ENCODE assay signal across 8 mouse cellular contexts in genomic region chr4:132930784-132931183, GRCm38 (mm10). TPM values are rescaled to one million over a fixed set of nuclear protein-coding genes. Genes with fewer than 3 reads are reported as not detected.
A peak's percentile ranks its signal among the peaks of the same experiment; 100 is the strongest.
DNase-seq lines count a peak whose midpoint lies in the region; ATAC-seq and TF ChIP-seq lines count a peak whose summit lies in the region.

No protein-coding gene starts in this region.

- H3K4me3 ChIP-seq in intestine, postnatal 0 days (ENCODE audit: low read depth, low read length), result no peak overlapping the region
- H3K4me3 ChIP-seq in intestine, embryonic 15.5 days (replicated peaks), result no peak overlapping the region
- H3K4me3 ChIP-seq in MEL (ENCODE audit: control insufficient read depth in 1 of 2, insufficient read depth in 1 of 2, low read depth in 2 of 2, low read length in 2 of 2), result no peak overlapping the region

- peak; percentile 95 for TF ChIP-seq RAD21 in MEL (IDR thresholded peaks at IDR 0.05; ENCODE audit: low read depth, low read length)

- TF ChIP-seq EP300 in MEL (IDR thresholded peaks at IDR 0.05; ENCODE audit: low read depth in 1 of 2, low read length in 2 of 2), result no peak

- no peaks in the 10 kb centered on the region for H3K79me2 ChIP-seq in MEL (ENCODE audit: control insufficient read depth, insufficient read depth, low read length, poor library complexity)

- H3K27me3 ChIP-seq in intestine, postnatal 0 days (replicated peaks; ENCODE audit: control insufficient read depth, insufficient read depth, low read length), result no peaks in the 10 kb centered on the region
- H3K27me3 ChIP-seq in intestine, embryonic 15.5 days (replicated peaks), result no peaks in the 10 kb centered on the region; the same call in 1 of the 2 replicates
- H3K27me3 ChIP-seq in MEL (ENCODE audit: control insufficient read depth in 1 of 2, insufficient read depth in 2 of 2, low read length in 2 of 2), result peaks cover 15 to 16% of the 10 kb centered on the region in 2 experiments

- TF ChIP-seq CTCF in intestine, postnatal 0 days (IDR thresholded peaks at IDR 0.05; ENCODE audit: low read depth), result peak; percentile 83
- TF ChIP-seq CTCF in MEL (IDR thresholded peaks at IDR 0.05 in 2 of 3, conservative IDR thresholded peaks at IDR 0.05 in 1 of 3; ENCODE audit: control insufficient read depth in 1 of 3, insufficient read depth in 1 of 3, low read depth in 2 of 3, low read length in 3 of 3, poor library complexity in 1 of 3, severe bottlenecking in 1 of 3), result peak; percentile 71 to 90 (median 71)

- H3K27ac ChIP-seq in intestine, postnatal 0 days (ENCODE audit: low read depth, low read length), result no peak overlapping the region
- H3K27ac ChIP-seq in intestine, embryonic 15.5 days, result no peak overlapping the region
- no peak overlapping the region for H3K27ac ChIP-seq in MEL (ENCODE audit: control insufficient read depth, low read depth, low read length)

- peak; percentile 75 to 78 for DNase-seq in B cell, adult 2 months
- peak; percentile 81 for DNase-seq in MEL (ENCODE audit: low read depth, low spot score)
- peak; percentile 43 to 75 for DNase-seq in cerebellum, postnatal 25 days
- peak; percentile 51 to 79 for DNase-seq in kidney, postnatal 36 days
- peak; percentile 36 for DNase-seq in skeletal muscle tissue, adult 2 months (ENCODE audit: low read depth, low spot score)
- DNase-seq in frontal cortex, postnatal 10 days (ENCODE audit: low spot score in 2 of 2), result no peak

- WGBS in intestine, postnatal 0 days, result 10% methylated on average over 8 of the region's 8 CpGs
- WGBS in intestine, embryonic 15.5 days, result 9% methylated on average over 8 of the region's 8 CpGs

- H3K9me3 ChIP-seq in intestine, postnatal 0 days (ENCODE audit: control insufficient read depth), result no peaks in the 10 kb centered on the region
- H3K9me3 ChIP-seq in intestine, embryonic 15.5 days, result no peaks in the 10 kb centered on the region
- no peaks in the 10 kb centered on the region for H3K9me3 ChIP-seq in MEL (replicated peaks; ENCODE audit: insufficient read depth, low read length)

- no peak overlapping the region for H3K4me2 ChIP-seq in intestine, postnatal 0 days (replicated peaks; ENCODE audit: low read depth)
- no peak overlapping the region for H3K4me2 ChIP-seq in intestine, embryonic 15.5 days (replicated peaks)

- no peak for ATAC-seq in intestine, postnatal 0 days
- no peak for ATAC-seq in intestine, embryonic 15.5 days

- no peaks in the 10 kb centered on the region for H3K4me1 ChIP-seq in intestine, postnatal 0 days (replicated peaks; ENCODE audit: control insufficient read depth, insufficient read depth, low read length)
- H3K4me1 ChIP-seq in intestine, embryonic 15.5 days (replicated peaks), result 0 out of 2 replicates have a peak, but pooled peaks cover 5% of the 10 kb centered on the region
- H3K4me1 ChIP-seq in MEL (ENCODE audit: control insufficient read depth in 1 of 2, insufficient read depth in 2 of 2, low read length in 2 of 2), result no peaks in the 10 kb centered on the region

- no peak overlapping the region for H3K9ac ChIP-seq in intestine, postnatal 0 days (ENCODE audit: low read depth, low read length)
- H3K9ac ChIP-seq in intestine, embryonic 15.5 days, result no peak overlapping the region
- H3K9ac ChIP-seq in MEL (ENCODE audit: control insufficient read depth, low read depth, low read length, poor library complexity, severe bottlenecking), result no peak overlapping the region

- TF ChIP-seq POLR2A in MEL (IDR thresholded peaks at IDR 0.05; ENCODE audit: control insufficient read depth in 1 of 2, insufficient read depth in 1 of 2, low read depth in 1 of 2, low read length in 2 of 2, poor library complexity in 1 of 2), result no peak

- H3K36me3 ChIP-seq in intestine, postnatal 0 days (ENCODE audit: control insufficient read depth, insufficient read depth), result no peaks in the 10 kb centered on the region
- H3K36me3 ChIP-seq in intestine, embryonic 15.5 days, result no peaks in the 10 kb centered on the region
- no peaks in the 10 kb centered on the region for H3K36me3 ChIP-seq in MEL (ENCODE audit: control insufficient read depth in 1 of 2, insufficient read depth in 2 of 2, low read length in 2 of 2)

TF ChIP-seq in MEL, 35 proteins besides CTCF, POLR2A, EP300 and RAD21:
- no peak for TF ChIP-seq MAX (IDR thresholded peaks at IDR 0.05; ENCODE audit: low read length)
- no peak for TF ChIP-seq GATA1 (IDR thresholded peaks at IDR 0.05; ENCODE audit: low read depth, low read length)
- TF ChIP-seq MXI1 (IDR thresholded peaks at IDR 0.05; ENCODE audit: low read depth, low read length), result no peak
- no peak for TF ChIP-seq ZKSCAN1 (IDR thresholded peaks at IDR 0.05; ENCODE audit: low read depth, low read length)
- TF ChIP-seq HCFC1 (IDR thresholded peaks at IDR 0.05; ENCODE audit: low read depth, low read length), result no peak
- no peak for TF ChIP-seq MYB (IDR thresholded peaks at IDR 0.05; ENCODE audit: low read depth, low read length)
- no peak for TF ChIP-seq TBP (IDR thresholded peaks at IDR 0.05; ENCODE audit: low read depth, low read length)
- no peak for TF ChIP-seq POLR2AphosphoS5 (IDR thresholded peaks at IDR 0.05; ENCODE audit: borderline replicate concordance, low read depth, low read length)
- no peak for TF ChIP-seq CHD1 (IDR thresholded peaks at IDR 0.05; ENCODE audit: low read depth, low read length)
- TF ChIP-seq MYC (IDR thresholded peaks at IDR 0.05; ENCODE audit: low read depth, low read length), result no peak
- TF ChIP-seq ETS1 (IDR thresholded peaks at IDR 0.05; ENCODE audit: low read depth, low read length), result no peak
- TF ChIP-seq BHLHE40 (IDR thresholded peaks at IDR 0.05; ENCODE audit: borderline replicate concordance, low read depth, low read length), result no peak
- no peak for TF ChIP-seq ELF1 (IDR thresholded peaks at IDR 0.05; ENCODE audit: low read depth, low read length)
- TF ChIP-seq NRF1 (IDR thresholded peaks at IDR 0.05; ENCODE audit: insufficient read depth, low read depth, low read length, poor library complexity, severe bottlenecking), result no peak
- TF ChIP-seq KAT2A (conservative IDR thresholded peaks at IDR 0.05; ENCODE audit: low read depth, low read length), result no peak
- 0 out of 2 replicates have a peak, but pooled peaks have one; percentile 36 for TF ChIP-seq JUND (IDR thresholded peaks at IDR 0.05; ENCODE audit: low read depth, low read length)
- TF ChIP-seq ZNF384 (IDR thresholded peaks at IDR 0.05; ENCODE audit: low read depth, low read length), result 0 out of 2 replicates have a peak, but pooled peaks have one; percentile 8
- no peak for TF ChIP-seq RCOR1 (IDR thresholded peaks at IDR 0.05; ENCODE audit: low read depth, low read length)
- TF ChIP-seq GABPA (IDR thresholded peaks at IDR 0.05; ENCODE audit: low read depth, low read length), result no peak
- no peak for TF ChIP-seq TAL1 (IDR thresholded peaks at IDR 0.05; ENCODE audit: low read length)
- no peak for TF ChIP-seq POLR2AphosphoS2 (IDR thresholded peaks at IDR 0.05; ENCODE audit: low read length)
- TF ChIP-seq USF1 (IDR thresholded peaks at IDR 0.05; ENCODE audit: low read depth, low read length), result no peak
- TF ChIP-seq UBTF (IDR thresholded peaks at IDR 0.05; ENCODE audit: borderline replicate concordance, insufficient read depth, low read depth, low read length), result no peak
- TF ChIP-seq ZC3H11A (IDR thresholded peaks at IDR 0.05; ENCODE audit: low read depth, low read length), result peak; percentile 73
- TF ChIP-seq USF2 (IDR thresholded peaks at IDR 0.05; ENCODE audit: borderline replicate concordance in 1 of 2, insufficient read depth in 1 of 2, low read depth in 1 of 2, low read length in 2 of 2), result no peak
- no peak for TF ChIP-seq SIN3A (IDR thresholded peaks at IDR 0.05; ENCODE audit: low read length)
- TF ChIP-seq SMC3 (IDR thresholded peaks at IDR 0.05; ENCODE audit: low read depth, low read length), result peak; percentile 75
- TF ChIP-seq MAFK (IDR thresholded peaks at IDR 0.05; ENCODE audit: borderline replicate concordance, low read depth, low read length), result no peak
- no peak for TF ChIP-seq TCF12 (IDR thresholded peaks at IDR 0.05; ENCODE audit: low read depth, low read length)
- no peak for TF ChIP-seq MAZ (IDR thresholded peaks at IDR 0.05; ENCODE audit: low read depth, low read length)
- no peak for TF ChIP-seq NELFE (IDR thresholded peaks at IDR 0.05; ENCODE audit: low read depth, low read length)
- no peak for TF ChIP-seq E2F4 (IDR thresholded peaks at IDR 0.05; ENCODE audit: borderline replicate concordance, low read depth, low read length)
- no peak for TF ChIP-seq ZMIZ1 (IDR thresholded peaks at IDR 0.05; ENCODE audit: low read depth, low read length)
- TF ChIP-seq MEF2A (IDR thresholded peaks at IDR 0.05; ENCODE audit: extremely low read depth, insufficient replicate concordance, low read depth, low read length, poor library complexity, severe bottlenecking), result no peak

RNA-seq across cellular contexts. Expression of gene Fam76a, which starts 8.4 kb away (rescaled TPM):
- 46.5 and 58.8 TPM in 2 replicates for polyA plus RNA-seq in intestine, postnatal 0 days (2015; fragmentation: Nextera tagmentation; extraction: Ambion mirVana)
- 41.8 and 45.3 TPM in 2 replicates for polyA plus RNA-seq in intestine, embryonic 15.5 days (2015; fragmentation: Nextera tagmentation; extraction: Ambion mirVana)
- total RNA-seq in MEL (2012; rRNA removed), result 7.5 and 8.4 TPM in 2 replicates
- 10 to 100 TPM in 1 of 2 experiments, not detected in 1; 15.4 TPM for polyA plus RNA-seq in MEL (2012; ENCODE audit: insufficient read depth in 1 of 2, insufficient read length in 2 of 2, low read depth in 1 of 2, low replicate concordance in 2 of 2, missing spikeins in 1 of 2)

RNA-seq across cellular contexts. Expression of gene Fgr, which starts 43.1 kb away (rescaled TPM):
- 2.0 and 2.4 TPM in 2 replicates for polyA plus RNA-seq in intestine, postnatal 0 days (2015; fragmentation: Nextera tagmentation; extraction: Ambion mirVana)
- 2.3 and 3.7 TPM in 2 replicates for polyA plus RNA-seq in intestine, embryonic 15.5 days (2015; fragmentation: Nextera tagmentation; extraction: Ambion mirVana)
- not detected in 2 replicates for total RNA-seq in MEL (2012; rRNA removed)
- polyA plus RNA-seq in MEL (2012; ENCODE audit: insufficient read depth in 1 of 2, insufficient read length in 2 of 2, low read depth in 1 of 2, low replicate concordance in 2 of 2, missing spikeins in 1 of 2), result not detected

RNA-seq across cellular contexts. Expression of gene Stx12, which starts 46.5 kb away (rescaled TPM):
- 52.9 and 53.7 TPM in 2 replicates for polyA plus RNA-seq in intestine, postnatal 0 days (2015; fragmentation: Nextera tagmentation; extraction: Ambion mirVana)
- polyA plus RNA-seq in intestine, embryonic 15.5 days (2015; fragmentation: Nextera tagmentation; extraction: Ambion mirVana), result 54.2 and 57.7 TPM in 2 replicates
- 16.3 and 16.8 TPM in 2 replicates for total RNA-seq in MEL (2012; rRNA removed)
- polyA plus RNA-seq in MEL (2012; ENCODE audit: insufficient read depth in 1 of 2, insufficient read length in 2 of 2, low read depth in 1 of 2, low replicate concordance in 2 of 2, missing spikeins in 1 of 2), result 10 to 100 TPM in 1 of 2 experiments, not detected in 1; 22.0 TPM

Comparison
In these comparisons a context has a peak if more than half of its experiments do, and no peak if none do; other contexts are left out.
1. DNase-seq: peak in B cell, adult 2 months (2 of 2), MEL (single experiment), cerebellum, postnatal 25 days (2 of 2), kidney, postnatal 36 days (2 of 2) and skeletal muscle tissue, adult 2 months (single experiment); none in frontal cortex, postnatal 10 days (0 of 2).